Mouse (Mus musculus): ENCODE measurements around the gene Acap1.
"Not testable (repeated sequence)": the region's sequence is repeated elsewhere in the genome, so short reads cannot be mapped to it uniquely, and the experiment has no call there.

Gene Acap1

DNA sequence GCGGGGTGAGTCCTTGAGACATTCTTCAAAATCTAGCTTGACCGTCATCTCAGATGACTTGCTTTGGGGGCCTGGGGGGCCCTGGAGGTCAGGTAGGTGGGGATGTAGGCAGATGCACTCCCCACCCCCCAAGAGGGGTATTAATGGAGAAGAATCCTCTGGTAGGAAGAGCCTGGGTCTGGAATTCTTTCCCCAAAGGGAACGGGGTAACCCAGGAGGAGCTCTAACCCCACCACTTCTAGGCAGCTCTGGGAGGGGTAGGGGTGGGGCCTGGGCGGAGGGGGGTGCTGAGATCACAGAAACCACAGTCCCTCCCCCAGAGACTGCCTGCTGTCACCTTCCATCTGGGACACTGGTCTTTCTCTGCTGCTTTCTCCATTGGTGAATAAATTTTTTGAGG, at the start of gene Acap1:
Gene Acap1 (minus strand): TSS at position 249 of the 400 bp plus-strand sequence.
- no peak for DNase-seq

DNA sequence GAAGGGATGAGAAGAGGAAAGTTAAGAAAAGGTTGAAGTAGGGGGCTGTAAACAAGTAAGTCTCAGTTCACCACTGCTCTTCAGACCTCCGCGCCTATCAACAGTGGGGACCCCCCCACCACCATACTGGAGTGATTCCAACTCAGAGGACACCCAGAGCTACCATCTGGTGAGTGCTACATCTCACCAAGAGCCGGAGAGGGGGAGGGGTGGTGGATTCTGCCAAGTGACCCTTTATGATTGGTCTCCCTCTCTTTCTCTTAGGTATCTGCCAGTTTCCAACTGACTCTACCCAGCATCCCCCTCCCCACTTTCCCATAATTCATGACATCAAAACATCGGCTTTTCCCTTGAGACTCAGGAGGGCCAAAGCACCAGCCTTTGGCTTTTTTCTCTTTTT, 45.6 kb upstream of the Acap1 start:
- no peak for DNase-seq

GRCm38 (mm10) chr11:69939731-69940130, 44.4 kb upstream of the Acap1 start:
- DNase-seq = no peak

DNA sequence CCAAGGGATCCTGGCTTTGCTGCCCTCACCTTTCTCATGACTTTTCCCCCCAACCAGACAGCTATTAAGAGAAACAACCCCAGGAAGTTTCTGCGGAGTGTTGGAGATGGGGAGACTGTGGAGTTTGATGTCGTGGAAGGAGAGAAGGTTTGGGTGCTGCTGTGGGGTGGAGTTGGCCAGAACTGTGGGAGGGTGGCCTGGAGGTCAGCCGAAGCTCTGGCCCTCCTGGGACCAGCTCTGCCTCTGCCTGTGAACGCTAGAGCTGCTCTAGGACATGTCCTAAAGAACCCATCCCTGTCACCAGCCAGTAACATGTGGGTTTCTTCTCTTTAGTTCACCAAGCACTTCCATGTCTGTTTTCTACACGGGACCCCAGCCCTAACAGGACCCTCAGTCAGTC, 43.8 kb upstream of the Acap1 start:
- no peak for DNase-seq

DNA sequence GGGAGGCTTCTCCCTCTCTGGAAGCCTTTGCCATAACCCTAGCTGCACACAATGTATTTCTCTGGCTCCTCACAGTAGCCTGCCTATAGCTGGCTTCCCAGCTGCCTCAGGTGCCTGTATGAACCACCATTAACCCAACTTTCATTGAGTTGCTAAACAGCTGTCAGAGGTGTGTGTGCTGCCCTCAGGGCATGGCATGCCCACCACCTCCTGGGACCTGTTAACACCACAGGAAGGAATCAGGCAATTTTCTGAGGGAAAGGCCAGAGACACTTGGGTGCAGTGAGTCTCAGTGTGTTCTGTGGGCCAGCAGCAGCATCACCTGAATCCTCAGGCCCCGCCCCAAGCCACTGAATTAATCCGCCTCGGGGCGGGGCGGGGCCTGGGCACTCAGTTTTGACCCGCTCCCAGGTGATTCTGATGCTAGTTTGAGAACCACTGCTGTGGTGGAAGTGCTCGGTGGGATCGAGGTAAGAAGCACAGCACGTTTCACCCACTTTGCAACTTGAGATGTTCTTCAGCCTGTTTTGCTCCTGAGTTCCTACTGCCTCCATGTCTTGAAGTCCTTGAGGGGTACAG, 43.2 kb upstream of the Acap1 start:
- no peak for DNase-seq

DNA sequence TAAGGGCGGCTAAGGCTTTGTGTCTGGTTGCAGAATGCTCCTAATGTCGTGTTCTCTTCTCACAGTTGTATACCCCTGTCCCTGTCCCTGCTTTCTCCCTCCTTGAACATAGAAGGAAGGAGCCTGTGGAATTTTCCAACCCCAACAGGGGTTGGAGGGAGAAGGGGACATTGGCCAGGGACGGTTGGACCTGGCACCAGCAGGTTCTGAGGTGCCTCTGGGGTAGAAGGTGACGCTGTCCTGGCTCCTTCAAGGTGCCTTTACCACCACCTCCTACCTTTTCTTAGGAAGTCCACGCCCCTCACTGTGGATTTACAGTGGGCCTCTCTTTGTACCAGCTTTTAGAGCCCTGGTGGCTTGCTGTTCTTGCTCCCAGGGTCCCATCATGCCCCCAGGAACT, 42.5 kb upstream of the Acap1 start:
- DNase-seq = no peak

- DNase-seq = no peak
Observed at GRCm38 (mm10) chr11:69937385-69937784, 42.0 kb upstream of the Acap1 start.

- no peak for DNase-seq
Observed at GRCm38 (mm10) chr11:69936714-69937347, 41.5 kb upstream of the Acap1 start.

DNA sequence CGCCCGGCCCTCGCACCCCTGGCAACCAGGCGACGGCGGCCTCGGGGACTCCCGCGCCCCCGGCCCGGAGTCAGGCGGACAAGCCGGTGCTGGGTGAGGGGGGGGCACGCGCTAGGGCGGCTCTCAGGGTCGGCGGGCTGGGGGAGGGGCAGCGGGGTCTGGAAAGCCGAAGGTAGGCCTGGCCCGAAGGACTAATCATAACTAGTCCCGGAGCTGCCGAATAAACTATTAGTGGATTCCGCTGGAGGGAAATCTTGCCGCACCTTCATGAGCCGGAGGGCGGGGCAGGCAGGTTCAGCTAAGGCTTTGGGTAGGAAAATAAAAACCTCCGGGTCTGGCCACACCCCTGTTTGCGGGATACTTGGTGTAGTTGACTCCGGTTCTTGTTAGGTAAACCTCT, 40.8 kb upstream of the Acap1 start:
- no peak for DNase-seq

DNA sequence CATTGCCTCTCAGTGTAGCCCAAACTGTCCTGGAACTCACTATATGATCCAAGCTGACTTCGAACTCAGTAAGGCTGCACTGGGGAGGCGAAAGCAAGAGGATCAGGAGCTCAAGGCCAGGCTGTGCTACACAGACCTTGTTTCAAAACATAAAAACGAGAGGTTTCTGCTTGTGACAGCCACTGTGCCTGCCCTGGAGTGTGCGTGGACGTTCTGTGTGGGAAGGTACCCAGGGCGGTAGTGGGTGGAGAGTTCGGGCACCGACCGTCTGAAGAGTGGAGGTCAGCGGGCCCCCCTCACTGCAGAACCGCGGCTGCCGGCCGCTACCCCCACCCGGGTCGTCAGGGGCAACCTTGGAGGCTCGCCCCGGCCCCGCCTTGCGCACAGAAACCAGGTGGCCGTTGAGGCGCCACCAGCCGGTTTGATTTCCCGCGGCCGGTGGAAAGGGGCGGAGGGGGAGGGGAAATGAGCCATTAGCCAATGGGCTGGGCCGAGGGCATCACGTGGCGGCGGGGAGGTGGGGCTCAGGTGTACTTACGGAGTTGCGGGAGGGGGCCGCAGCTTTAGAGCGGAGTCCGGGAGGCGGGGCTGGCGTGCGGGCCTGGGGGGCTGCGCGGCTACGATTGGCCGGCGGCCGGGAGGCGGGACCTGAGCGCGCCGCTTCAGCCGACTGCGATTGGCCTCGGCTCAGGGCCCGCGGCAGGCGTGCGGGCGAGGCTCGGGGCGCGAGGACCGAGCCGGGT, 40.0 kb upstream of the Acap1 start, which contains the start of gene Ybx2:
Gene Ybx2 (plus strand): TSS at position 660 of the 743 bp plus-strand sequence.
- DNase-seq = peak; percentile 94

DNA sequence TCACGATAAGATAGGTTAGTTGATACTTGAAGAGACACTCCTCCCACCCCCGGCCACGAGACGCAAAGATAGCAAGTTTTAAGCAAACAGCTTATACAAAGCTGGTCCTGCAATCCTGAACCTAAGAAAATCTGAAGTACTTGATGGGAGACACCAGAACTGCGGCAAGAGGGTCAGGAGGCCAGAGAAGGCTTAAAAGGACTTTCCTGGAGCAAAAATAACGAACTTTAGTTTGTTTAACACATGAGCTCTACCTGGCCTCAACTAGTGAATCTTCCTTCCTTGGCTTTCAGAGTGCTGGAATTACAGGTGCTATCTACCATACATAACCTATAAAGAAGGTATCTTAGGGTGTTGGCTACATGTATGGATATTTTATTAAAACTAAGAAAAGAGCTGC, 39.3 kb upstream of the Acap1 start:
- DNase-seq = no peak

DNA sequence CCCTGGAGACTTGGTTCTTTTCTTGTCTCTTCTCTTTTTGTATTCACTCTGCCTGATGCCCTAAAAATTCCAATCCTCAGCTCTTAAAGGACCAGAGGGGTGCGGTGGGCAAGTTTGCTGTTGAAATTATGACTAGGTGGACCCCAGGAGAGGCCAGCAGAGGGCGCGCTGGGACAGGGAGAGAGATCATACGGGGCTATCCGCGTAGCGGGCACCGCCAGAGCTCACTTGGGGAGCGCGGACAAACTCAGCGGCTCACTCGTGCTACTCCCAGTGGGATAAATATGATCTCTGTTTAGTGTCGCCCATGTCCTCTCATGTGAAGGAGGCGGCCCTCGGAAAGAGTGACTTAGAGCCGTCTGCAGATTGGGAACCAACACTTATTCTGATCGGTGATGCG, 38.8 kb upstream of the Acap1 start:
- peak; percentile 78 for DNase-seq

DNA sequence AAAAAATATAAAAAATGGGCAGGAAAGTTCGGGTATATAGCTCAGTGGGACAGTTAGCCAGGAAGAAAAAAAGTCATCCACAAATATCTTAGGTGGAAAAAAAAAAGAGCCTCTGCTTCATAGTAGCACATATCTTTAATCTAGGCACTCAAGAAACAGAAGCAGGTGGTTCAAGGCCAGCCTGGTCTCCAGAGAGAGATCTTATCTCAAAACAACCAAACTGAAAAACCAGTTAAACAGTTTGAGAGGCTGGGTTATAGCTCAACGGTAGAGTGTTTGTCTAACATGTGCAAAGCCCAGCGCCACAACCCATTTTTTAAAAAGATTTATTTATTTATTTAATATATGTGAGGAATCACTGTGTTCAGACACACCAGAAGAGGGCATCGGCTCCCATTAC, 37.7 kb upstream of the Acap1 start:
- DNase-seq = no peak

- no peak for DNase-seq
Observed at GRCm38 (mm10) chr11:69932254-69932653, 36.9 kb upstream of the Acap1 start.

DNA sequence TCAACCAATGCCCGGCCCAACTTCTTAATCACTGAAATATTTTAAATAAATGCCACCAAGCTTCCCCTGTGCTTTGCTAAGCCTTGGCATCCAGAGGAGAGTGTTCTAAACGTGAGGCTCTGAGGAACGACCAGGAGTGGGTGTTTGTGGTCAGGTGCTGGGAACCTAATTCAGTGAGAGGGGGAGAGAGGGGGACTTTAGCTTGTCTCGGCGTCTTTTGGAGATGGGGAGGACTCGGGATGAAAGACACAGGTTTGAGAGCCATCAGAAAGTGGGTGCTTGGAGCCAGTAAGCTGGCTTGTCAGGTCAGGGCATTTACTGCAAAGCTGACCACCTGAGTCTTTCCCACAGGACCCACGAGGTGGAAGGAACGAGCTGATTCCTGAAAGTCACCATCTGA, 36.4 kb upstream of the Acap1 start:
- no peak for DNase-seq

GRCm38 (mm10) chr11:69930967-69931537, 35.7 kb upstream of the Acap1 start:
- DNase-seq = no peak

- not testable (repeated sequence) for DNase-seq
Observed at GRCm38 (mm10) chr11:69930176-69930575, 34.8 kb upstream of the Acap1 start.

DNA sequence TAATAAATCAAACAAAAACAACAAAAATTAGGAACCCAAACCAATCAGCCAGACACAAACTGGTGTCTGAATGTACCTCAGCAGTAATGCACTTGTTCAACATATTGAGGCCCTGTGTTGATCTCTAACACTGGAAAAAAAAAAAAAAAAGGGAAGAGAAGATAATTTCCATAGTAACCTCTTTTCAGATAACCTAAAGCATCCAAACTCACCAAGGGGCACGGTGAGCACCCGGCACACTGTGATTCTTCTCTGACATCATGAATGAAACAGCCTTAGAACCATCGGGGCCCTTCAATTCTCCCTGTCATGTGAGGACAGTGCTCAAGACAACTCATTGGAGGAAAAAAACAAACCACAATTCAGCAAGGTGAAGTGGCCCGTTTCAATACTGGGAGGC, 34.4 kb upstream of the Acap1 start:
- DNase-seq = no peak

DNA sequence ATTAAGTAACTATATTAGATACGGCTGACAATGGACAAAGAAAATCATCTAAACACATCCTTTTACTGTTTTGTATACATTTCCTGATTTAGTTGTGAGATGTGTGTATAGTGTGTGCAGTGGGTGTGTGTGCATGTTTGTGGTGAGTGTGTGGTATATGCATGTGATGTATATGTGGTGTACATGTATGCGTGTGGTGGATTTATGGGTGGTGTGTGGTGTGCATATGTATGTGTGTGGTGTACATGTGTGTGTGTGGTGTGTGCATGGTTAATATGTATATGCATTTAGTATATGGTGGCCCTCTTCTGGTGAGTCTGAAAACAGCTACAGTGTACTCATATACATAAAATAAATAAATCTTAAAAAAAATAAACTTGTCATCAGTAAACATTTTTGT, 32.2 kb upstream of the Acap1 start:
- DNase-seq = no peak

DNA sequence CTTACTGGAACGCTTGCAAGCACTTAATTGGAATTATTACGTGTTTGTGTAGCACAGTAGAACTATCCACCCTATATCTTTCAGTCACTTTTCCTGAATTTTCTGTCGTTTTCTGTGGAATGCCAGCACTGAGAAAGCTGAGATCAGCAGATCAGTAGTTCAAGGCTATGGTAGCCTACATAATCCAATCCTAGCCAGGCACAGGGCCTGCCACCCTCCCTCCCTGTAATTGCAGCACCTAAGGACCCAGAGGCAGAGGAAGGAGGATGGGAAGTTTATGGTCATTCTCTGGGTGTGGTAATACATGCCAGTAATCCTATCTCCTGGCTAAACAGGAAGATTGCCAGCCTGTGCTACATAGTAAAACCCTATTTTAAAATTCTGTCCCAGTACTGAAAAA, 27.5 kb upstream of the Acap1 start:
- no peak for DNase-seq

- DNase-seq = no peak
Observed at GRCm38 (mm10) chr11:69922012-69922756, 26.8 kb upstream of the Acap1 start.

GRCm38 (mm10) chr11:69921114-69922011, 26.0 kb upstream of the Acap1 start, which contains the start of gene Eif5a:
Gene Eif5a (minus strand): TSS chr11:69921958.
- peak; percentile 100 for DNase-seq

Measured in cerebellum, adult 11-12 months (tissue).